Mouse (Mus musculus): ENCODE results near the gene Sphk2. TPM values are rescaled to one million over a fixed set of nuclear protein-coding genes. Genes with fewer than 3 reads are reported as not detected.

The Sphk2 gene
- polyA plus RNA-seq, 1 experiment from 2014 or later, result 26.5 TPM

DNA sequence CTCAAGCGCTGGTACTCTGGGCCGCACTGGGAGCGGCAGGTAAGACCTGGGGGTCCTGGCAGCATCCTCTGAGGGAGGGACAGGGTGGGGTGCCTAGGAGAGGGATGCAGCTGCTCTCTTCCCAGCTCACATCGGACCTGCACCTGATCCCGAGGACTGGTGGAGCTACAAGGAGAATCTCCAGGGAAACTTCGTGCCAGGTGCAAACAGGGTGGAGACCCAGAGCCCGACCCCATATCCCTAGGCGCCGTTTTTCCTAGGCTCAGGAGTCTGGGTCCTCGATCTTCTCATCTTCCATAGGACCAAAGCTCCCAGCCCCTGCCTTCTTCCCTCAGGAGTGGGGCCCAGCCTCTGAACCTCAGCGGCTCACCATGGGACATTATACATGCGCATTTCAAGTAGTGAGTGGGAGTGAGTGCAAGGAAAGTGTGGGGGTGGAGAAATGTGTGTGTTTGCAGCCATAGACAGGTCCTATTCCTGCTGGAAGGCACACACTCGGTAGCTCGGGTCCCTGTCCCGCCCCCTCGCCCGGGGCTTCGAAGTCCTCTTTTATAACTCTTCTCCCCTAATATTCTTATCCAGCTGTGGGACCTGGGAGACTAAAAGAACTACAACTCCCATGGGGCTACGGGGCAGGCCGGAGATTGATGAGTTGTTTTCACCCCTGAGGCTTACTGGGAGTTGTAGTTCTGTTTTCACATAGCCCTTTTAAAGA, 17.3 kb downstream of the Sphk2 start:
- 0 out of 2 replicates have a peak, but pooled peaks have one; percentile 9 for ATAC-seq (ENCODE audit: low FRiP score)
- H3K4me1 ChIP-seq, result peaks cover 46% of the 10 kb centered on the region
- WGBS, result under 1% methylated on average over 20 of the region's 20 CpGs
- H3K9me3 ChIP-seq, result no peaks in the 10 kb centered on the region
- peaks cover 37% of the 10 kb centered on the region for H3K27me3 ChIP-seq
- H3K36me3 ChIP-seq (replicated peaks), result no peaks in the 10 kb centered on the region
- H3K9ac ChIP-seq, result peak overlapping the region; percentile 54
- H3K4me3 ChIP-seq (replicated peaks), result peak overlapping the region; percentile 45
- H3K27ac ChIP-seq, result peak overlapping the region; percentile 47; the same call in 1 of the 2 replicates
- H3K4me2 ChIP-seq, result peak overlapping the region; percentile 73

DNA sequence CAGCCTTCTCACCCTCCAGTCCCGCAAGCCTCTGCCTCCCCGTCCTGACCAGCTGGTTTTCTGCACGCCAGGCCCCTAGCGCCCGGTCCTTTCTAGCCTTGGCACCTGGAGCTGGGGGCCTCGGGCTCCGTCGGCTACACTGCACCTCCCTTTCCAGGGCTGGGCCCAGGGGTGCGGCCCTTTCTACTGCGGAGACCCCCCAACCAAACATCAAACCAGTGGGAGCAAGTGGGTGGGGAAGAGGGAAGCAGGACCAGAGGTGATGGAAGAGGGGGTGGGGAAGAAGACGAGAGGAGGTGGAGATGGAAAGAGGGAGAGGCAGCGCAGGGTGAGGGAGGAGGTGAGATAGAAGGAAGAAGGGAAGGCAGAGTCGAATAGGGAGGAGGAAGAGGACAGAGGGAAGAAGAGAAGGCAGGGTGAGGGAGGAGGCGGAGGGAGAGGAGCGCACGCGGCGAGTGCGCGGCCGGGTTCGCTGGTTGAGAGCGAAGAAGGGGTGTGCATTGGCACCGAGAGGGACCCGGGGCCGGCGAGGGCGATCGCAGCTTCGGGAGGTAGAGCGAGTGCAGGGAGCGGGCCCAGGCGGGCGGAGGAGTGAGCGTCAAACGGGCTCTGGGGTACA, 18.2 kb downstream of the Sphk2 start, which contains the start of gene Car11:
Gene Car11 (plus strand): TSS at position 321 of the 619 bp plus-strand sequence.
- H3K4me2 ChIP-seq, result peak within 1 kb of the TSS; percentile 73
- peak within 1 kb of the TSS; percentile 45 for H3K4me3 ChIP-seq (replicated peaks)
- H3K9ac ChIP-seq, result peak within 1 kb of the TSS; percentile 54
- no peaks in the 10 kb centered on the region for H3K36me3 ChIP-seq (replicated peaks)
- no peaks in the 10 kb centered on the region for H3K9me3 ChIP-seq
- peaks cover 46% of the 10 kb centered on the region for H3K4me1 ChIP-seq
- H3K27me3 ChIP-seq, result peaks cover 37% of the 10 kb centered on the region
- 2% methylated on average over 35 of the region's 36 CpGs for WGBS
- H3K27ac ChIP-seq, result peak within 1 kb of the TSS; percentile 47; the same call in 1 of the 2 replicates
- no peak for ATAC-seq (ENCODE audit: low FRiP score)

DNA sequence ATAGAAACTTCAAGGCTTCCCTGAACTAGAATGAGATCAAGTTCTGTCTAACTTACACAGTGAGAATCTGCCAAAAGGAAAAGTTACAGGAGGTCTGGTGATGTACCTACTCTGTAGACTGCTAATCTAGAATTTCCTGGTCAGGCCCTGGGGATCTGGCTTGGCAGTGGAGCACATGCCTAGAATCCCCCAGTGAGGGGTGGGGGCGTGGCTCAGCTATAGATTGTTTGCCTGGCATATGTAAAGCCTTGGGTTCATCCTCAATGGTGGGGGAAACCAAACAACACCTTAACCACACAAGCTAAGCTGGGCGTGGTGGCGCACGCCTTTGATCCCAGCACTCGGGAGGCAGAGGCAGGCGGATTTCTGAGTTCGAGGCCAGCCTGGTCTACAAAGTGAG, 19.9 kb downstream of the Sphk2 start:
- no peak overlapping the region for H3K27ac ChIP-seq
- no peak for ATAC-seq (ENCODE audit: low FRiP score)
- no peaks in the 10 kb centered on the region for H3K9me3 ChIP-seq
- 85% methylated on average over 7 of the region's 7 CpGs for WGBS
- H3K9ac ChIP-seq, result no peak overlapping the region
- peaks cover 37% of the 10 kb centered on the region for H3K27me3 ChIP-seq
- H3K4me2 ChIP-seq, result no peak overlapping the region
- H3K4me3 ChIP-seq (replicated peaks), result no peak overlapping the region
- H3K4me1 ChIP-seq, result peaks cover 31% of the 10 kb centered on the region
- no peaks in the 10 kb centered on the region for H3K36me3 ChIP-seq (replicated peaks)

DNA sequence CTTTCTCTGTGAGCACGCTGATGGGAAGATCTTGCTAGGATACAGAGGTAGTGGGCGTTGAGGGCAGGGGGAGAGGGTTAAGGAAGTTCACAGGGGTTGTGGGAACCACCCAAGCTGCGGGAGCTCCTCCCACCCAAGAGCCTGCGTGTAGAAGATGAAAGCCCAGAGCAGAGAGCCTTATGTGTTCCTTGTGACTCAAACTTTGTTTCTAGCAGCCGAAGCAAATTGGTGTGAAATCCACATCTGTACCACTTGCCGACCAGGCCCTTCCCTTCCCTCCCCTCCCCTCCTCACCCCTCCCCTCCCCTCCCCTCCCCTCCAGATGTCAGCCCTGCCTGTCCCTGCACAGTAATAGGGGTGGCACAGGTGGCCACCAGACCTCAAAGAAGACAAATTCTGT, 22.7 kb downstream of the Sphk2 start:
- 38% methylated on average over 6 of the region's 6 CpGs for WGBS
- ATAC-seq (ENCODE audit: low FRiP score), result no peak
- H3K27ac ChIP-seq, result no peak overlapping the region

DNA sequence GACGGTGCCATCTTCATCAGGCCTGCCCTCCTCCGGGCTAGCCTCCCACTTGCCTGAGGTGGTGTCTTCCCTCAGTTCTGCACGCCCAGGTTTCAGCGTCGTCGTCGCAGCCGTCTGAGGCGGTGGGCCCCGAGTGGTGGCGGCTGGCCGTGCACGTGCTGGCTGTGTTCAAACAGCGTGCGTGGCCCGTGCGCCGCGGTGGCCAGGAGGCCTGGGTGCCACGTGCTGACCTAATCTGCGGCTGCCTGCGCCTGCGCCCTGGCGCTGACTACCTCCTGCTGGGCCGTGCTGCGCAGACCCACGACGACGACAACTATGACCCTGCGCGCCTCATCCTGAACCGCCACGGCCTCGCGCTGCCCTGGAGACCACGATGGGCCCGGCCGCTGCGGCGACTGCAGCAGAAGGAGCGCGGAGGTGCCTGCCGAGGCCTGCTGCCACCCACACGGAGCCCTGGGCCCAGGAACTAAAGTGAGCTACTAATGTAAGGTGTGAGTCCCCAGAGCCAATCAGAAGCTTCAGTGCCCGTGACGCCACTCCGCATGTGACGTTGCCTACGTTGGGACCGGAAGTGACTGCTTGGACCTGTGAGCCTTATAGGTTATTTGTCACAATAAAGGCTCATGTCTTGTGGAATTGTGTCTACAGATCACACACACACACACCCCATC, 23.7 kb downstream of the Sphk2 start, which contains the start of gene Sec1:
Gene Sec1 (minus strand): TSS at position 482 of the 671 bp plus-strand sequence.
- H3K4me3 ChIP-seq (replicated peaks), result no peak within 1 kb of the TSS
- no peak within 1 kb of the TSS for H3K4me2 ChIP-seq
- H3K27ac ChIP-seq, result no peak within 1 kb of the TSS
- 0 out of 2 replicates have a peak, but pooled peaks have one; percentile 23 for ATAC-seq (ENCODE audit: low FRiP score)
- H3K36me3 ChIP-seq (replicated peaks), result no peaks in the 10 kb centered on the region
- no peak within 1 kb of the TSS for H3K9ac ChIP-seq
- H3K9me3 ChIP-seq, result no peaks in the 10 kb centered on the region
- H3K4me1 ChIP-seq, result peaks cover 4% of the 10 kb centered on the region; the same call in 1 of the 2 replicates
- H3K27me3 ChIP-seq, result peaks cover 14% of the 10 kb centered on the region
- WGBS, result 89% methylated on average over 50 of the region's 50 CpGs

More for the DNA sequence above, 22.7 kb downstream of the Sphk2 start:
- Histone ChIP-seq H3K4me1 (peaks cover 14% of the 10 kb centered on the region), H3K4me3 (replicated peaks) (no peak overlapping the region), H3K9me3 (no peaks in the 10 kb centered on the region), H3K36me3 (replicated peaks) (no peaks in the 10 kb centered on the region), H3K27me3 (peaks cover 24% of the 10 kb centered on the region), H3K9ac (no peak overlapping the region), H3K4me2 (no peak overlapping the region)

DNA sequence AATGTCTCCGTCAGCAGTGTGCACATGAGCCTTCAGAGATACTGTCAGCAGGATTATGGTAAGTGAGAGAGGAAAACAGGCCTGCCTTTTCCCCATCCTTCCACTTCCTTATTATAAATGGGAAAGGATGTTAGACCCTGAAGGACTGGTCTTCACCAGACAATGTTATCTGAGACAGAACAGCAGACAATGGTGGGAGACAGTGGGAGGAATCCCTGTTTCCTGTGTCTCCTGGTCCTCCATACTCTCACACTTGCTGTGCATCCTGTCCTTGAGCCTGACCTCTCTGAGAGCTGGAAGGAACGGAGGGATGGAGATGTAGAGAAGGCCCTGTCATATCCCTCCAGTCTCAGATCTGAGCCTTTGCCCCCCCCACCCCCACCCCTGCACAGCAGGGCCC, 25.4 kb downstream of the Sphk2 start:
- H3K9me3 ChIP-seq, result no peaks in the 10 kb centered on the region
- peaks cover 4% of the 10 kb centered on the region; the same call in 1 of the 2 replicates for H3K4me1 ChIP-seq
- no peak overlapping the region for H3K4me2 ChIP-seq
- no peak overlapping the region for H3K9ac ChIP-seq
- WGBS, result 81% methylated on average over 2 of the region's 2 CpGs
- no peak for ATAC-seq (ENCODE audit: low FRiP score)
- peaks cover 4% of the 10 kb centered on the region; the same call in 1 of the 2 replicates for H3K27me3 ChIP-seq
- no peak overlapping the region for H3K27ac ChIP-seq
- no peak overlapping the region for H3K4me3 ChIP-seq (replicated peaks)
- no peaks in the 10 kb centered on the region for H3K36me3 ChIP-seq (replicated peaks)

DNA sequence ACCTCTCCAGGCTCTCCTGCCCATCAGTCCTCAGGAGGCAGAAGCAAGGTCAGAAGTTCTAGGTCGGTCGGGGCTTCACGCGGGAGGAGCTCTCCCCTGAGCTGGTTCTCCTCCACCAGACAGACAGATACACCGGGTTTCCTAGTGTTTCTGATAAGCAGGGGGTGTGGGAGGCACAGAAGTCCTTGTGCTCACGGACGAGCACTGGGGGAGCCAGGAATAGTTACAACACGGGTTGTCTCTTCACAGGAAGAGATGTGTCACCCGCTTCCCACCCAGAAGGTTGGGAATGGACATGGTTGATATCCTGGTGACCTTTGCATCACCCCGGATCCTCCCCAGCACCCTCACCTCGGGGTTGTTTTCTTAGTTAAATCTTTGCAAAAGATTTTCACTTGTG, 28.0 kb downstream of the Sphk2 start:
- no peak for ATAC-seq (ENCODE audit: low FRiP score)
- Histone ChIP-seq H3K27ac (no peak overlapping the region), H3K36me3 (replicated peaks) (no peaks in the 10 kb centered on the region), H3K4me1 (peaks cover 6% of the 10 kb centered on the region; the same call in 1 of the 2 replicates), H3K9ac (no peak overlapping the region), H3K27me3 (peaks cover 15% of the 10 kb centered on the region; the same call in 1 of the 2 replicates), H3K4me2 (no peak overlapping the region), H3K9me3 (no peaks in the 10 kb centered on the region), H3K4me3 (replicated peaks) (no peak overlapping the region)
- WGBS, result 76% methylated on average over 11 of the region's 11 CpGs

DNA sequence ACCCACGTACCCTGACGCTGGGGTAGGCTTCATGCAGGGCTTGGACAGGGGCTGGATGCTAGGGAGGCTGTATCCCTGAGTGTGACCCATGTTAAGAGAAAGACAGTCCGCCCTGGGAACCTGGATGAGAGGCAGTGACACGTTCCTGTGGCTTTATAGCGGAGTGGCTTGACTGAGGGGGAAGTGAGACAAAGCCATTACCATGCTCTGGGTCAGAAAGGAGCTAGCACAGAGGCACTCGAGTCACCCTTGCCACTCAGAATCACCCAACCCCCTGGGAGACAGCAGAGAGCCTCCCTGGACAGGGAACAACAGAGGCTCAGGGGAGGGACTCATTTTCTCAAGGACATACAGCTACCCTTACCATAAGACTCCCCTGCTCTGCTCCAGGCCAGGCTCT, 28.7 kb downstream of the Sphk2 start:
- 66% methylated on average over 6 of the region's 6 CpGs for WGBS
- H3K9me3 ChIP-seq, result no peaks in the 10 kb centered on the region
- no peak for ATAC-seq (ENCODE audit: low FRiP score)
- no peak overlapping the region for H3K27ac ChIP-seq
- H3K4me3 ChIP-seq (replicated peaks), result no peak overlapping the region
- no peak overlapping the region for H3K4me2 ChIP-seq
- H3K4me1 ChIP-seq, result peaks cover 6% of the 10 kb centered on the region; the same call in 1 of the 2 replicates
- no peak overlapping the region; the same call in 1 of the 2 replicates for H3K9ac ChIP-seq
- peaks cover 21% of the 10 kb centered on the region for H3K27me3 ChIP-seq
- no peaks in the 10 kb centered on the region for H3K36me3 ChIP-seq (replicated peaks)

DNA sequence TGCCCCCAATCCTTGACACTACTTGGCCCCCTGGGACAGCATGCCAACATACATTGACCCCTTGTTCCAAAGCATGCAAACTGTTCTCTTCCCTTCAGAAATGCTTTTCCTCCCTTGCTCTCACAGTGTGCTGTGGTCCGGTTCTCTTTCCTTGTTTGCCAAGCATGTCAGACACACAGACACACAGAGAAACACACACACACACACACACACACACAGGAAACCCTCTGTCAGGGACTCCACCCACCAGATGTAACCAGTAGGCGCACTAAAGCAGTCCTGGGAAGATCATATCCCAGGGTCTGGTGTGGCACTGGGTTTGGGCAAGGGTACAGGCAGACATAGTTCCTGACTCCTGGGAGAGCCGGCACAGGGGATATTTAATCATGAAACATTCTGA, 31.0 kb downstream of the Sphk2 start:
- H3K4me1 ChIP-seq, result peaks cover 15% of the 10 kb centered on the region
- H3K9me3 ChIP-seq, result no peaks in the 10 kb centered on the region
- H3K27me3 ChIP-seq, result peaks cover 25% of the 10 kb centered on the region
- H3K4me2 ChIP-seq, result no peak overlapping the region
- 83% methylated on average over 3 of the region's 3 CpGs for WGBS
- no peak overlapping the region for H3K4me3 ChIP-seq (replicated peaks)
- no peak overlapping the region for H3K27ac ChIP-seq
- H3K36me3 ChIP-seq (replicated peaks), result no peaks in the 10 kb centered on the region
- H3K9ac ChIP-seq, result no peak overlapping the region
- ATAC-seq (ENCODE audit: low FRiP score), result no peak

DNA sequence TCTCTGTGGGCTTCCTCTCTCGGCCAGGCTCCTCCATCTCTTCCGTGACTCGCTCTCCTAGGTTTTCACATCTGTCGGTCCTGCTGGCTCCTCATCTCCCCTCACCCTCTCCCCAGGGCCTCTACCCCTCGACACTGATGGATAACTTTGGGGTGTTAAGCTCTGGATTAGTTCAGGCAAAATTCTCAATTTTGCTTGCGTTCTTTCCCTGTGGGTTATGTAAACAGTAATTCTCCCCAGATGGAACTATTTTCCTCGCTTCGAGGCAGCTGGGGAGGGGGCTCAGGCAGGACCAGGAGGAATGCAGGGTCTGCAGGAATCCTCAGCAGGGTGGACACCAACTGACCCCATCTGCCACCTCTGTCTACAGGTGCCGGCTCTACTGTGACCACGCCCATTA, 32.0 kb downstream of the Sphk2 start:
- no peaks in the 10 kb centered on the region for H3K9me3 ChIP-seq
- H3K4me3 ChIP-seq (replicated peaks), result no peak overlapping the region
- WGBS, result 67% methylated on average over 10 of the region's 10 CpGs
- peaks cover 15% of the 10 kb centered on the region for H3K4me1 ChIP-seq
- ATAC-seq (ENCODE audit: low FRiP score), result no peak
- H3K27me3 ChIP-seq, result peaks cover 25% of the 10 kb centered on the region
- no peak overlapping the region for H3K27ac ChIP-seq
- H3K36me3 ChIP-seq (replicated peaks), result no peaks in the 10 kb centered on the region
- H3K9ac ChIP-seq, result no peak overlapping the region
- no peak overlapping the region for H3K4me2 ChIP-seq

DNA sequence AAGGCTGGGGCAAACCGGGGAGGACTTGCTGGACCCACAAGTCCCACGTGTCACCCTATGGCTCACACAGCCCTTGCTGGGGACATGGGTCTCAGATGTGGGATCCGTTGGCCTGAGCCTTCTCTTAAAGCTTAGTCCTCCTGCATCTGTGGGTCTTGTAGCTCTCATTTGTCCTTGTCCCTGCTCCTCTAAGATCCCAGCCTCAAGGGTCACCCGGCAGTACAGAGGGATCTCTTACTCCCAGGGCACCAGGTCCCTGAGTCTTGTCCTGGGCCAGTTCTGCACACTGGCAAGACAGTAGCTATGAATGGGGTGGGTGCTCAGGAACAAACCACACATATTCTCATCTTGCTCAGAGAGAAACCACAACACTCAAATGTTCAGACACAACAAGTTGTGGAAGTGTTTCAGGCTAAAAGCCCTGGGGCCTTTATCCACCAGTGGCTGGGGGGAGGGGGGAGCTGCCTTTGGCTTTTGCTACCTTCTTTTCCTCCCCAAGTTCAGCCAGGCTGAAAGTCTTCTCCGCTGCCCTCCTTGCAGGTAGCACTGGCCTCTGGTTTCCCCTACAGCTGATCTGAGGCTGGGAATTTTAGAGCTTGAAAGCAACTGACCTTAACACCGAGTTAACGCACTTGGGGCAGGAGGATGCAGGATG, 34.3 kb downstream of the Sphk2 start, which contains the start of gene Ntn5:
Gene Ntn5 (plus strand): TSS at position 627 of the 655 bp plus-strand sequence.
- H3K9me3 ChIP-seq, result no peaks in the 10 kb centered on the region
- H3K27ac ChIP-seq, result no peak within 1 kb of the TSS
- H3K4me1 ChIP-seq, result peaks cover 15% of the 10 kb centered on the region
- H3K4me3 ChIP-seq (replicated peaks), result peak within 1 kb of the TSS; percentile 21; the same call in 1 of the 2 replicates
- H3K27me3 ChIP-seq, result peaks cover 21% of the 10 kb centered on the region
- ATAC-seq (ENCODE audit: low FRiP score), result no peak
- no peaks in the 10 kb centered on the region for H3K36me3 ChIP-seq (replicated peaks)
- H3K9ac ChIP-seq, result no peak within 1 kb of the TSS
- WGBS, result 73% methylated on average over 7 of the region's 7 CpGs
- no peak within 1 kb of the TSS for H3K4me2 ChIP-seq
